Mouse (Mus musculus): ENCODE data around the gene Nav2. TPM values are rescaled to one million over a fixed set of nuclear protein-coding genes. Genes with fewer than 3 reads are reported as not detected.

Gene Nav2
- polyA plus RNA-seq, 1 experiment from 2014 or later, result 7.5 TPM

- H3K4me1 ChIP-seq (ENCODE audit: control insufficient read depth, insufficient read depth, low read length), result peaks cover 33% of the 10 kb centered on the region
- DNase-seq (ENCODE audit: low spot score) (no peak), ATAC-seq (ENCODE audit: insufficient number of reproducible peaks, low FRiP score, low TSS enrichment, low read depth) (no peak)
- H3K36me3 ChIP-seq (ENCODE audit: control insufficient read depth, insufficient read depth, low read length), result no peaks in the 10 kb centered on the region
- H3K27me3 ChIP-seq (ENCODE audit: control insufficient read depth, insufficient read depth, low read length), result 0 out of 2 replicates have a peak, but pooled peaks cover 2% of the 10 kb centered on the region
- H3K9ac ChIP-seq (ENCODE audit: low read length), result no peak overlapping the region
- 16% methylated on average over 4 of the region's 4 CpGs for WGBS
- H3K4me2 ChIP-seq (ENCODE audit: low read depth, severe bottlenecking), result no peak overlapping the region; the same call in 1 of the 2 replicates
- no peak overlapping the region for H3K4me3 ChIP-seq (ENCODE audit: low read depth, low read length)
- H3K9me3 ChIP-seq (ENCODE audit: control insufficient read depth, low read length), result no peaks in the 10 kb centered on the region
- H3K27ac ChIP-seq (replicated peaks; ENCODE audit: low read depth, low read length), result no peak overlapping the region
Measured at GRCm38 (mm10) chr7:49521349-49521748, 612.8 kb downstream of the Nav2 start.

GRCm38 (mm10) chr7:49521976-49522375 lies 613.5 kb downstream of the Nav2 start:
- peak overlapping the region; percentile 34 for H3K4me3 ChIP-seq (ENCODE audit: low read depth, low read length)
- H3K9ac ChIP-seq (ENCODE audit: low read length), result no peak overlapping the region
- DNase-seq (ENCODE audit: low spot score) (no peak), ATAC-seq (ENCODE audit: insufficient number of reproducible peaks, low FRiP score, low TSS enrichment, low read depth) (no peak)
- H3K27me3 ChIP-seq (ENCODE audit: control insufficient read depth, insufficient read depth, low read length), result 0 out of 2 replicates have a peak, but pooled peaks cover 2% of the 10 kb centered on the region
- no peaks in the 10 kb centered on the region for H3K36me3 ChIP-seq (ENCODE audit: control insufficient read depth, insufficient read depth, low read length)
- H3K9me3 ChIP-seq (ENCODE audit: control insufficient read depth, low read length), result no peaks in the 10 kb centered on the region
- peak overlapping the region; percentile 49 for H3K4me2 ChIP-seq (ENCODE audit: low read depth, severe bottlenecking)
- whole genome bisulfite sequencing, result 2% methylated on average over 9 of the region's 9 CpGs
- H3K4me1 ChIP-seq (ENCODE audit: control insufficient read depth, insufficient read depth, low read length), result peaks cover 35% of the 10 kb centered on the region
- H3K27ac ChIP-seq (replicated peaks; ENCODE audit: low read depth, low read length), result no peak overlapping the region

- no peaks in the 10 kb centered on the region for H3K9me3 ChIP-seq (ENCODE audit: control insufficient read depth, low read length)
- WGBS, result under 1% methylated on average over 24 of the region's 24 CpGs
- no peak overlapping the region for H3K27ac ChIP-seq (replicated peaks; ENCODE audit: low read depth, low read length)
- peak; percentile 77 for ATAC-seq (ENCODE audit: insufficient number of reproducible peaks, low FRiP score, low TSS enrichment, low read depth)
- H3K9ac ChIP-seq (ENCODE audit: low read length), result no peak overlapping the region
- 0 out of 2 replicates have a peak, but pooled peaks cover 2% of the 10 kb centered on the region for H3K27me3 ChIP-seq (ENCODE audit: control insufficient read depth, insufficient read depth, low read length)
- peak overlapping the region; percentile 34 for H3K4me3 ChIP-seq (ENCODE audit: low read depth, low read length)
- no peaks in the 10 kb centered on the region for H3K36me3 ChIP-seq (ENCODE audit: control insufficient read depth, insufficient read depth, low read length)
- H3K4me1 ChIP-seq (ENCODE audit: control insufficient read depth, insufficient read depth, low read length), result peaks cover 39% of the 10 kb centered on the region
- DNase-seq (ENCODE audit: low spot score), result peak; percentile 79
- H3K4me2 ChIP-seq (ENCODE audit: low read depth, severe bottlenecking), result peak overlapping the region; percentile 49
Measured at GRCm38 (mm10) chr7:49522411-49523114, 614.0 kb downstream of the Nav2 start.

GRCm38 (mm10) chr7:49523115-49523445 lies 614.6 kb downstream of the Nav2 start:
- ATAC-seq (ENCODE audit: insufficient number of reproducible peaks, low FRiP score, low TSS enrichment, low read depth) (no peak), DNase-seq (ENCODE audit: low spot score) (peak; percentile 41)
- H3K27me3 ChIP-seq (ENCODE audit: control insufficient read depth, insufficient read depth, low read length), result 0 out of 2 replicates have a peak, but pooled peaks cover 2% of the 10 kb centered on the region

GRCm38 (mm10) chr7:49523729-49524128 lies 615.2 kb downstream of the Nav2 start:
- ATAC-seq (ENCODE audit: insufficient number of reproducible peaks, low FRiP score, low TSS enrichment, low read depth) (no peak), DNase-seq (ENCODE audit: low spot score) (peak; percentile 33)
- Histone ChIP-seq H3K4me1 (ENCODE audit: control insufficient read depth, insufficient read depth, low read length) (peaks cover 41% of the 10 kb centered on the region), H3K4me2 (ENCODE audit: low read depth, severe bottlenecking) (peak overlapping the region; percentile 49), H3K27ac (replicated peaks; ENCODE audit: low read depth, low read length) (no peak overlapping the region), H3K9ac (ENCODE audit: low read length) (peak overlapping the region; percentile 34; the same call in 1 of the 2 replicates), H3K9me3 (ENCODE audit: control insufficient read depth, low read length) (no peaks in the 10 kb centered on the region), H3K36me3 (ENCODE audit: control insufficient read depth, insufficient read depth, low read length) (no peaks in the 10 kb centered on the region), H3K4me3 (ENCODE audit: low read depth, low read length) (peak overlapping the region; percentile 17), H3K27me3 (ENCODE audit: control insufficient read depth, insufficient read depth, low read length) (0 out of 2 replicates have a peak, but pooled peaks cover 2% of the 10 kb centered on the region)
- WGBS, result 21% methylated on average over 5 of the region's 5 CpGs

More at GRCm38 (mm10) chr7:49523115-49523445, 614.6 kb downstream of the Nav2 start:
- WGBS, result 9% methylated on average over 4 of the region's 4 CpGs
- Histone ChIP-seq H3K4me1 (ENCODE audit: control insufficient read depth, insufficient read depth, low read length) (peaks cover 41% of the 10 kb centered on the region), H3K4me2 (ENCODE audit: low read depth, severe bottlenecking) (peak overlapping the region; percentile 49), H3K9me3 (ENCODE audit: control insufficient read depth, low read length) (no peaks in the 10 kb centered on the region), H3K36me3 (ENCODE audit: control insufficient read depth, insufficient read depth, low read length) (no peaks in the 10 kb centered on the region), H3K4me3 (ENCODE audit: low read depth, low read length) (peak overlapping the region; percentile 34), H3K27ac (replicated peaks; ENCODE audit: low read depth, low read length) (no peak overlapping the region), H3K9ac (ENCODE audit: low read length) (no peak overlapping the region)

GRCm38 (mm10) chr7:49525348-49526100 lies 617.0 kb downstream of the Nav2 start:
- H3K36me3 ChIP-seq (ENCODE audit: control insufficient read depth, insufficient read depth, low read length), result no peaks in the 10 kb centered on the region
- DNase-seq (ENCODE audit: low spot score) (no peak), ATAC-seq (ENCODE audit: insufficient number of reproducible peaks, low FRiP score, low TSS enrichment, low read depth) (no peak)
- H3K4me1 ChIP-seq (ENCODE audit: control insufficient read depth, insufficient read depth, low read length), result peaks cover 39% of the 10 kb centered on the region
- H3K9me3 ChIP-seq (ENCODE audit: control insufficient read depth, low read length), result no peaks in the 10 kb centered on the region
- no peak overlapping the region for H3K27ac ChIP-seq (replicated peaks; ENCODE audit: low read depth, low read length)
- no peak overlapping the region for H3K4me3 ChIP-seq (ENCODE audit: low read depth, low read length)
- WGBS, result 64% methylated on average over 11 of the region's 11 CpGs
- H3K4me2 ChIP-seq (ENCODE audit: low read depth, severe bottlenecking), result no peak overlapping the region; the same call in 1 of the 2 replicates
- 0 out of 2 replicates have a peak, but pooled peaks cover 2% of the 10 kb centered on the region for H3K27me3 ChIP-seq (ENCODE audit: control insufficient read depth, insufficient read depth, low read length)
- no peak overlapping the region for H3K9ac ChIP-seq (ENCODE audit: low read length)

- Histone ChIP-seq H3K4me3 (ENCODE audit: low read depth, low read length) (no peak overlapping the region), H3K9me3 (ENCODE audit: control insufficient read depth, low read length) (no peaks in the 10 kb centered on the region), H3K27ac (replicated peaks; ENCODE audit: low read depth, low read length) (no peak overlapping the region), H3K9ac (ENCODE audit: low read length) (no peak overlapping the region), H3K4me2 (ENCODE audit: low read depth, severe bottlenecking) (no peak overlapping the region; the same call in 1 of the 2 replicates), H3K36me3 (ENCODE audit: control insufficient read depth, insufficient read depth, low read length) (no peaks in the 10 kb centered on the region), H3K27me3 (ENCODE audit: control insufficient read depth, insufficient read depth, low read length) (0 out of 2 replicates have a peak, but pooled peaks cover 2% of the 10 kb centered on the region), H3K4me1 (ENCODE audit: control insufficient read depth, insufficient read depth, low read length) (peaks cover 33% of the 10 kb centered on the region)
- ATAC-seq (ENCODE audit: insufficient number of reproducible peaks, low FRiP score, low TSS enrichment, low read depth), result no peak
- DNase-seq (ENCODE audit: low spot score), result no peak
- 68% methylated on average over 4 of the region's 4 CpGs for WGBS
Measured at GRCm38 (mm10) chr7:49526101-49526499, 617.6 kb downstream of the Nav2 start.

GRCm38 (mm10) chr7:49527495-49527894 lies 619.0 kb downstream of the Nav2 start:
- H3K9ac ChIP-seq (ENCODE audit: low read length), result no peak overlapping the region
- no peaks in the 10 kb centered on the region for H3K36me3 ChIP-seq (ENCODE audit: control insufficient read depth, insufficient read depth, low read length)
- no peak overlapping the region for H3K4me2 ChIP-seq (ENCODE audit: low read depth, severe bottlenecking)
- DNase-seq (ENCODE audit: low spot score), result peak; percentile 36
- H3K27me3 ChIP-seq (ENCODE audit: control insufficient read depth, insufficient read depth, low read length), result no peaks in the 10 kb centered on the region
- no peak for ATAC-seq (ENCODE audit: insufficient number of reproducible peaks, low FRiP score, low TSS enrichment, low read depth)
- H3K9me3 ChIP-seq (ENCODE audit: control insufficient read depth, low read length), result no peaks in the 10 kb centered on the region
- no peak overlapping the region; the same call in 1 of the 2 replicates for H3K27ac ChIP-seq (replicated peaks; ENCODE audit: low read depth, low read length)
- peaks cover 22% of the 10 kb centered on the region for H3K4me1 ChIP-seq (ENCODE audit: control insufficient read depth, insufficient read depth, low read length)
- 25% methylated on average over 4 of the region's 4 CpGs for WGBS
- no peak overlapping the region for H3K4me3 ChIP-seq (ENCODE audit: low read depth, low read length)
